Mouse (Mus musculus) ZHBTc4 (cell line): ENCODE results near the gene Prl3a1.

Source experiments
- DNase-seq: peaks from one replicate; pipeline ENCODE4 v3.0.0-alpha.2; 2011; ENCODE audit warnings: low read depth, low spot score

Gene Prl3a1

GRCm38 (mm10) chr13:27259136-27259535, at the start of gene Prl3a1:
Gene Prl3a1, plus strand, starts transcription at chr13:27259436.
- DNase-seq, result no peak

- no peak for DNase-seq
These were observed 17.7 kb upstream of the Prl3a1 start, which contains the start of gene Prl3b1 for GRCm38 (mm10) chr13:27241547-27241946. Gene Prl3b1, plus strand, starts transcription at chr13:27241847.

GRCm38 (mm10) chr13:27312334-27313225, 53.3 kb downstream of the Prl3a1 start, which contains the start of gene Prl6a1:
Gene Prl6a1, plus strand, starts transcription at chr13:27312627.
- DNase-seq, result no peak
